Mouse (Mus musculus) E14TG2a.4 (cell line): ENCODE results near the gene Ccdc89.

ENCODE experiments used
- H3K27me3 ChIP-seq: 2 replicates; pipeline ENCODE4 v1.6.1; 2014; ENCODE audit warnings: low read length, control low read depth; ENCODE audit not compliant: insufficient read depth
- H3K36me3 ChIP-seq: 2 replicates; pipeline ENCODE4 v1.6.1; 2014; ENCODE audit warnings: low read length, control low read depth; ENCODE audit not compliant: insufficient read depth
- H3K4me1 ChIP-seq: replicated peaks from 2 replicates; pipeline ENCODE4 v1.6.1; 2014; ENCODE audit warnings: low read depth, low read length, control low read depth
- H3K4me3 ChIP-seq: replicated peaks from 2 replicates; pipeline ENCODE4 v1.5.1; 2014; ENCODE audit warnings: mild to moderate bottlenecking, low read length
- H3K9me3 ChIP-seq: 2 replicates; pipeline ENCODE4 v1.6.1; 2014; ENCODE audit warnings: low read length, control low read depth
- CTCF ChIP-seq: conservative IDR thresholded peaks from 2 replicates; pipeline ENCODE4 v1.5.1; 2014; ENCODE audit warnings: low read length
- NANOG ChIP-seq: IDR thresholded peaks from 2 replicates; pipeline ENCODE4 v1.6.1; 2014; ENCODE audit warnings: borderline replicate concordance, low read length, mixed read lengths
- POU5F1 ChIP-seq: IDR thresholded peaks from 2 replicates; pipeline ENCODE4 v1.6.1; 2014; ENCODE audit warnings: low read length, borderline replicate concordance

The Ccdc89 gene

DNA sequence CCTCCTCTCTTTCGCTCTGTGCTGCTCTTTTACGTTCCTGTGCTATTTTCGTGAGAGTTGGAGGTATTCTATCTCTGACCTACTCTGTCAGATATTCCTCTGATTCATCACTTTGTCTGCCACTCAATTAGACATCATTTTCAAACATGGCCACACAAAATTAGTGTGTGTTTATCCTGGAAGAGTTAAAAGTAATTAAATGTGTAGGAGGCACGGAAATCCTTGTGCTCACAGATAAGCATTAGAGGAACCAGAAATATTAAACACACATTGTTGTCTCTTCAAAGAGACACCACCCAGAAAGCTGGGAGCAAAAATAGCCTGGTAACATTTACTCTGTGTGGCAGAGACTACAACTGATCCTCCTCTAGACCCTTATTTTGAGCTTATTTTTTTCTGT lies 13.7 kb downstream of the Ccdc89 start:
- Histone ChIP-seq H3K9me3 (no peaks in the 10 kb centered on the region), H3K4me1 (peaks cover 5% of the 10 kb centered on the region; the same call in 1 of the 2 replicates), H3K27me3 (no peaks in the 10 kb centered on the region), H3K4me3 (no peak overlapping the region), H3K36me3 (peaks cover 10% of the 10 kb centered on the region)
- TF ChIP-seq POU5F1, result no peak
- TF ChIP-seq NANOG, result no peak
- TF ChIP-seq CTCF, result no peak

DNA sequence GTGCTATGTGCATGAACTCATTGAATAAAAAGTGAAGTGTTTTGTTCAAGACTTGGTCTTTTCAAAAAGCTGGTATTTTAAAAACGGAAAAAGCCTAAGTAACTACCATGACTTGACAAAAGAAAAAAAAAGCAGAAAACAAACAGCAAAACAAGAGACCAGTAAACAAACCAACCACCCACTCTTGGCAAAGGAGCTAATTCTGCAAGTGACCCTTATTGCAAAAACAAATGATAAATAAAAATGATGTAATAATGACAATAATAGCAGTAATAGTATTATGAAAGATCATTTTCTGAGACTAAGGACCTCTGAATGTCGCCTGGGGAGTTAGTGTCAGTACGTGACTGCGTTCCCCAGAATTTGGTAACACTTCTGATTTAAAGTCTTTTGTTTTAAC lies 15.7 kb downstream of the Ccdc89 start:
- Histone ChIP-seq H3K36me3 (peaks cover 21% of the 10 kb centered on the region), H3K27me3 (no peaks in the 10 kb centered on the region), H3K4me1 (peaks cover 15% of the 10 kb centered on the region), H3K4me3 (peak overlapping the region; percentile 95), H3K9me3 (no peaks in the 10 kb centered on the region)
- TF ChIP-seq CTCF (no peak), NANOG (no peak), POU5F1 (no peak)

DNA sequence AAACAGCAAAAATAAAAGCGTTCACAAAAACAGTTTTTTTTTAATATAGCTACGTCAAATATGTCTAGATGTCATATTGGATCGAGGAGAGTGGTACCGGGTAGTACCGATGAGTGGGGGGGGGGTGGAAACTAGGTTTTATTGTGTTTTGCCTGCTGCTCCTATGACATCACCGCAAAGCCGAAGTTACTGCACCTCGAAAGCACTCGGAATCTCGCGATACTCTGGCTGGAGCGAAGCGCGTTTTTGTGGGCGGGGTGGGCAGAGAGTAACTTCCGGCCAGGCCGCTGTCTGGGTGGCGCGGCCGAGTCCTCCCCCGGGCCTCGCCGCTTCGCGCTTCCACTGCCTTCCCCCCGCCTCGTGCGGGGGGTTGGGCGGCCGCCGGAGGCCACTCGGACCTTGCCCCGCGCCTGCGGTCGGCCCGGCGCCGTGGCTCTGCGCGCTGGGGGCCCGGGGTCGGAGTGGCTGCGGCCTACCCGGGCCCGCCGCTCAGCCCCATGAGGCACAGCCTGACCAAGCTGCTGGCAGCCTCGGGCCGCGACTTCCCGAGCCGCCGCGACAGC lies 16.2 kb downstream of the Ccdc89 start, which contains the start of gene Crebzf:
TSS of gene Crebzf (plus strand) at position 212 of the 563 bp plus-strand sequence.
- no peaks in the 10 kb centered on the region for H3K9me3 ChIP-seq
- TF ChIP-seq POU5F1, result no peak
- no peak for TF ChIP-seq NANOG
- TF ChIP-seq CTCF, result no peak
- H3K36me3 ChIP-seq, result peaks cover 26% of the 10 kb centered on the region
- no peaks in the 10 kb centered on the region for H3K27me3 ChIP-seq
- H3K4me3 ChIP-seq, result peak within 1 kb of the TSS; percentile 95
- H3K4me1 ChIP-seq, result peaks cover 21% of the 10 kb centered on the region

DNA sequence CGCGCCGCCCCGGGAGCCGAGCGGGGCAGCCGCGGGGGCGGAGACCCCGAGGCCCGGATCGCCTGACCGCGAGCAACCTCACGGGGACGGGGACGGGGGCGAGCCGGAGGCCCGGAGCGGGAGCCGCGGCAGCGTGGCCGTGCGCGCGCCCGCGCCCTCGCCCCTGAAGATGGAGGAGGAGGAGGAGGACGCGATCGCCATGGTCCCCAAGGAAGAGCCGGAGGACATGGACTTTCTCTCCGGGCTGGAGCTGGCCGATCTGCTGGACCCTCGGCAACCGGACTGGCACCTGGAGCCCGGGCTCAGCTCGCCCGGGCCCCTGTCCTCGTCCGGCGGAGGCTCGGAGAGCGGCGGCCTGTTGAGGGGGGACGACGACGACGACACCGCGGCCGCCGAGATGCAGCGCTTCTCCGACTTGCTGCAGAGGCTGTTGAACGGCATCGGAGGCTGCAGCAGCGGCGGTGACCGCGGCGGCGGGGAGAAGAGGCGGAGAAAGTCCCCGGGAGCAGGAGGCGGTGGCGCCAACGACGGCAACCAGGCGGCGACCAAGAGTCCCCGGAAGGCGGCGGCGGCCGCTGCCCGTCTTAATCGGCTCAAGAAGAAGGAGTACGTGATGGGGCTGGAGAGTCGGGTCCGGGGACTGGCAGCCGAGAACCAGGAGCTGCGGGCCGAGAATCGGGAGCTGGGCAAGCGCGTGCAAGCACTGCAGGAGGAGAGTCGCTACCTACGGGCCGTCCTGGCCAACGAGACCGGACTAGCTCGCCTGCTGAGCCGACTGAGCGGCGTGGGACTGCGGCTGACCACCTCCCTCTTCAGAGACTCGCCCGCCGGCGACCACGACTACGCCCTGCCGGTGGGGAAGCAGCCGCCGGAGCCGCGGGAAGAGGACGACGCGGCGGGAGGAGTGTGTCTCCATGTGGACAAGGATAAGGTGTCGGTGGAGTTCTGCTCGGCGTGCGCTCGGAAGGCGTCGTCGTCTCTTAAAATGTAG lies 17.0 kb downstream of the Ccdc89 start:
- TF ChIP-seq POU5F1, result no peak
- no peak for TF ChIP-seq CTCF
- no peak for TF ChIP-seq NANOG
- peak overlapping the region; percentile 95 for H3K4me3 ChIP-seq
- no peaks in the 10 kb centered on the region for H3K27me3 ChIP-seq
- no peaks in the 10 kb centered on the region for H3K9me3 ChIP-seq
- H3K36me3 ChIP-seq, result peaks cover 34% of the 10 kb centered on the region
- H3K4me1 ChIP-seq, result peaks cover 25% of the 10 kb centered on the region

DNA sequence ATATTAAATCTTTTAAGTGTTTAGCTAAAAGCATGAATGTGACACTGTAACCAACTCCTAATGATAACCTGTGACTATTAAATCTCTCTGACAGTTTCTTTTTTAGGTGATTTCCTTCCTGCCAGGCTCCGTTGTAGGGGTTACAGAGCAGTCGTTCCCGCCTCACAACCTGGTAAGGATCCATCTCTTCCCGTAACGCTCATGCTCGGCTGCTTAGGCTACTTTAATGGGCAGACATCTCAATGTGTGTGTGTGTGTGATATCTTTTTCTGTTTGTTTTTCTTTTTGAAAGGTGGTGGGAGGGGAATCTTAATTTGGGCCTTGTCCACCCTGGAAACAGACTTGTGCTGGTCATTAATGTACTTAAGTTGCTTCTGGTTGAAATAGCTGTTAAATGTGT lies 17.8 kb downstream of the Ccdc89 start:
- peaks cover 41% of the 10 kb centered on the region for H3K36me3 ChIP-seq
- TF ChIP-seq POU5F1 (no peak), CTCF (no peak), NANOG (no peak)
- no peaks in the 10 kb centered on the region for H3K27me3 ChIP-seq

DNA sequence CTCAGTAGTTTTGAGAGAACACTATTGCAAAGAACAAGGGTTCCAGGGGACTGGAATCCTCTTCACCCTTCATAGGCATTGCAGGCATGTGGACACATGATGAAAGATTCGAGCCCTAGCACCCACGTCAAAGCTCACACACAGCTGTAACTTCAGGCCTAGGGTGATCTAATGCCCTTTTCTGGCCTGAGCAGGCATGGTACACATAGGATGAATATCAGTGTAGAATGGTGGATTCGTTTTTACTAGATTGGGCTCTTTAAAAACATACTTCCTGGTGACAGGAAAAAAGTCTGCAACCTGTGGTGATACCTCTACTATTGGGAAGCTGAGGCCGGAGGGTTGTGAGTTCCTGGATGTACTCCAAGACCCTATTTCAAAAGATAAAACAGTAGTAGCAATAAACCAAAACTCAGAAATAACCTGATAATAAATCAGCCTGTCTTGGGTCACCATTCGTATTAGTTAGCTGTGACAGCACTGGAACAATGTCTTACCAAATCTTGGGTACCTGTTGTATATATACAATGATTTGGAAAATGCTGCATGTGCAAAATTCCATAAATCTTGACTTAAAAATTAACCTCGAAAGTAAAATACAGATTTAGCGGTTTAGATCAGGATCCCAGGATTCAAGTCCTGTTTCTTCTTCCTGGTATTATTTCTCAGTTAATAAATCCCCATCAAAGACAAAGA lies 29.9 kb downstream of the Ccdc89 start:
- H3K27me3 ChIP-seq, result peaks cover 2% of the 10 kb centered on the region
- H3K4me3 ChIP-seq, result peak overlapping the region; percentile 94
- H3K9me3 ChIP-seq, result no peaks in the 10 kb centered on the region
- H3K36me3 ChIP-seq, result peaks cover 34% of the 10 kb centered on the region
- H3K4me1 ChIP-seq, result peaks cover 36% of the 10 kb centered on the region
- no peak for TF ChIP-seq POU5F1
- no peak for TF ChIP-seq NANOG
- no peak for TF ChIP-seq CTCF

More for the DNA sequence above, 17.8 kb downstream of the Ccdc89 start:
- Histone ChIP-seq H3K4me1 (peaks cover 25% of the 10 kb centered on the region), H3K4me3 (peak overlapping the region; percentile 95), H3K9me3 (no peaks in the 10 kb centered on the region)

DNA sequence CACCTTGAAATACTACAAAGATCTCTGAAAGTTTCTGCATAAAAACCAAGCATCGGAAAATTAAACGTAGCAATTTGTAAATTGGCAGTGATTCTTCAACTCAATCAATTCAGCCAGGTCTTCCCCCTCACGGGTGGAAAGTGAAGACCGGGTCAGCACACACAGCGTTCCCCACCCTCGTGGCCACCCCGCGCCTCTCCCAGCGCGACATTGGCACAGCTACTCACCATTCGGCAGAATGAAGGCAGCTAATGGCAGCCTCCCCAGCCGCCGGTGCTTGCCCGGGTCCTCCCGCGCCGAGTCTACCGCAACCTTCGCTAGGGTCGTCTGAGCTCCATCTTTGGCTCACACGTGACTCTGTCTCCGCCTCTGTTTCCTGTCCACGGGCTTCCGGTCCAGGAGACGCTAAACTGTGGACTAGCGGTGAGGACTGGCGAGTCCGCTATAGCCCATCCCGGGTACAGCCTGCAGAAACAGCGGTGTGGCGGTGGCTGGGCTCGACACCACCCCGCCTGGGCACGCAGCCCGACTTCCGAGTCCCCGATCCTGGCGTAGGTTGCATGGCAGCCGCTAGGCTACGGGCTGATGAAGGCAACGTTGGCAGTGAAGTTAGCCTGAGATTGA lies 30.6 kb downstream of the Ccdc89 start, which contains the start of gene Tmem126a:
TSS of gene Tmem126a (minus strand) at position 385 of the 624 bp plus-strand sequence.
- H3K4me3 ChIP-seq, result peak within 1 kb of the TSS; percentile 94
- H3K36me3 ChIP-seq, result peaks cover 28% of the 10 kb centered on the region
- no peaks in the 10 kb centered on the region for H3K9me3 ChIP-seq
- H3K4me1 ChIP-seq, result peaks cover 41% of the 10 kb centered on the region
- TF ChIP-seq NANOG (no peak), CTCF (no peak), POU5F1 (no peak)
- H3K27me3 ChIP-seq, result peaks cover 2% of the 10 kb centered on the region
